Mouse (Mus musculus) left cerebral cortex, postnatal 10 days (tissue): ENCODE data around the gene Ppfibp2. TPM values are rescaled to one million over a fixed set of nuclear protein-coding genes. Genes with fewer than 3 reads are reported as not detected.

Source experiments
- DNase-seq, 2 experiments: peaks; one replicate each; pipeline ENCODE4 v3.0.0; 2021 to 2022; ENCODE audit warnings: low spot score in 2 of 2, mixed read lengths in 1 of 2; ENCODE audit errors: extremely low spot score in 1 of 2
- intact Hi-C: fragments of 180-260 bp; cut with DNase I; formaldehyde crosslinking; loops from one replicate; pipeline ENCODE4 v1.15.1; 2025
- total RNA-seq, 2 experiments: library from RNA; stranded (reverse); gene quantifications; 2 replicates each; pipeline ENCODE4 v1.2.3; 2021

The Ppfibp2 gene
- total RNA-seq, 2 experiments from 2014 or later = 3.5 to 3.9 TPM

DNA sequence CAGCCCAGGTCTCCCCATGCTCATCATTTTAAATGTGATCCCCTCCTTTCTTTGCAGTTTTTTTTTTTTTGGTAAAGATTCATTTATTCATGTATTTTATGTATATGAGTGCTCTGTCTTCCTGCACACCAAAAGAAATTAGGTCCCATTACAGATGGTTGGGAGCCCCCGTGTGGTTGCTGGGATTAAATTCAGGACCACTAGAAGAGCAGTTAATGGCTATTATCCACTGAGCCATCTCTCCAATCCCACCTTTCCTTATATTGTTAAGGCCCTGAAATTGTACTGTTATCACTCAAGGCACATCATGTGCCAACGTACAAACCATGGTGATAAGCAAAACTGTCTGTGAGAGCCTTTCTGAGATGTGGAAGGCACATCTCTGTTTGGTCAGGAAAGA lies 143.7 kb downstream of the Ppfibp2 start:
- DNase-seq = peak in 1 of 2 experiments; percentile 12
- intact Hi-C loops = no loop called here

DNA sequence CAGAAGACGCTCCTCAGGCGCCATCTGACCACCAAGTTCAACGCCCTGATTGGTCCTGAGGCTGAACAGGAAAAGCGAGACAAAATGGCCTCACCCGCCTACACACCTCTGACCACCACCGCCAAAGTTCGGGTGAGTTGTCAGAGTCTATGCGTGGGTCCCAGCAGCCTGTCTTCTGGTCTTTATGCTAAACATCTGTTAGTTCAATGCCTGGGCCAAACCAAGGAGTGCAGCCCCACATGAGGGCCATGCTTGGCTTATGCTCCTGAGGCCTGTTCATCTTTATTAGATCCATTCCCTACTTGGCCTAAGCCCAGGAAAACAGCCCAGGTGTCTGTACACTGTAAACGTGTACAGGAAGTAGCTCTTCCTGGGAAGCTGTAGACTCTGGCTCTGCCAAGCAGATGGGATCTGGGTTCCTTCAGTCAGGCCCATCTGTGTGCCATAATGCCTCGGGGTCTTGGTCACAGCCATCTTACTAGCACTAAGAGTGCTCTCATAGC lies 148.0 kb downstream of the Ppfibp2 start:
- intact Hi-C loops = loop anchor here (10.0 kb wide), 1 partner anchor 528 kb away; no protein-coding TSS in a partner anchor
- no peak for DNase-seq

DNA sequence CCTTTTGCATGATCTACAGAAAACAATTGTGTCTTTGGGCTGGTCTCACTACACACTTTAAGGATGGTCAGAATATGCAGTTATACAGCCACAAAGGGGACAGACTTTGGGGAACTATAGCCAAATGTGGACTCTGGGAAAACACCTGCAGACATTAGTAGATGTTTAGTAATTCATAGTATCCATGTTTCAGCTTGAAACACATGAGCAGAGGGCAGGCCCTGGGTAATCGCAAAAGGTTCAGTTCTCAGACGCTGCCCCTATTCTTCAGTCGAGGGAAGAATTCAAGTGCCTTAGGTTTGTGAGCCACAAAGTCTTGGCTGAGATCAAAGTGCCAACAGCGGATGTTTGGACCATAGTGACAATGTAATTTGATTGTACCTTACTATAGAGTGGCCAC lies 149.4 kb downstream of the Ppfibp2 start:
- intact Hi-C loops = loop anchor here (10.0 kb wide), 1 partner anchor 530 kb away; no protein-coding TSS in a partner anchor
- no peak for DNase-seq

DNA sequence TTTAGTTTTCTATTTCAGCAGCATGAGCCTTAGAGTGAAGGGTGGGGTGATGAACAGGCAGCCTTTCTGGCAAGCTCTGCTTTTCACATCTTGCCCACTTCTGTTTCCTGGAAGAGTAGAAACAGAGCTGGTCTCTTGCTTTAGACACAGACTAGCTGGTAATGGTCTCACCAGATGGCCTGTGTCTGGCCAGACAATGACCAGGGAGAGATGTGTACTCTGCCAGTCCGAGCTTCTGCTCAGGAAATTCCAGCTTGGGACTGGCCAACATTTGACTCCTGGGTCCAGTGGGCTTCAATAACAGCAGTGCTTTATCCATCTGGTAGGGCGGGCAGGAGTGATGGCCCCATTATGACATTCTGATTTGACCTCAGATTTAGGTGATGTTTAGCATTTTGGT lies 150.1 kb downstream of the Ppfibp2 start:
- intact Hi-C loops = loop anchor here (5.0 to 10.0 kb wide), 3 partner anchors 83 to 1187 kb away; partner anchors contain the start of genes Eif3f and Nlrp10
- no peak for DNase-seq

DNA sequence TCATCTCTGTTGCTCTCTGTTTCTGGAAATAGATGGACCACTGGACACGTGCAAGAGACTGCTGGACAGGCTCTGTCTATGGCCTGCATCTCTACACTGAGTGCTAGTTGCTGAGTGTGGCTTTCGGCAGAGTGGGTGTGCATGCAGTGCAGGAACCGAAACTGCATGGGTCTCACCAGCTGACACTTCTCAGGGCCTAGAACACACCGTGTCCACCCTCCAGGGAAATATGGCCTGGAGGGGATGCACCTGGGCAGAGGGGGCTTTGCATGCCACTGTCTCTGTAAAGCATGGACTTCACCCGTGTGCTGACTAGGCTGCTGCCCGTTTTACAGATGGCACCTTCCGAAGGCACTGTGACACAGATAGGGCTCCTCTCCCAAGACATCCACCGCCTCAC lies 151.0 kb downstream of the Ppfibp2 start:
- intact Hi-C loops = loop anchor here (5.0 to 10.0 kb wide), 3 partner anchors 84 to 1186 kb away; partner anchors contain the start of genes Eif3f and Nlrp10
- no peak for DNase-seq

DNA sequence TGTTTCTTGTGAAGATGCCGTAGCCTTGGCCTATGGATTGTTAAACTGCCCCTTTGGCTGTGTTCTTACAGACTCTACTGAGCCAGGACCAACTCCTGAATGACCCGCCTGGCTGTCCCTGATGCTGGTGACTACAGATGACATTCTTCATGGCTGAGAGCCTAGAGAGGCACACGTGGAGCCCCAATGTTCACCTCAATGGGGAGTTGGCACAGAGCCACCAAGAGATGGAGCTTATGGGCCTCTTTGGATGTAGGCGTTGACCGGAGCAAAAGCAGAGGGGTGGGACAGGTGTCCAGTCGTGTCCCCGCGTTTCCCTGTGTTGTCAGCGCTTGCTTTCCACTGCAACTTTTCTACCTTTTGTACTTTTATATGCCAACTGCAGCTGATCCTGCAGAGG lies 152.5 kb downstream of the Ppfibp2 start:
- intact Hi-C loops = loop anchor here (5.0 to 10.0 kb wide), 3 partner anchors 85 to 1185 kb away; partner anchors contain the start of genes Eif3f and Nlrp10
- no peak for DNase-seq

DNA sequence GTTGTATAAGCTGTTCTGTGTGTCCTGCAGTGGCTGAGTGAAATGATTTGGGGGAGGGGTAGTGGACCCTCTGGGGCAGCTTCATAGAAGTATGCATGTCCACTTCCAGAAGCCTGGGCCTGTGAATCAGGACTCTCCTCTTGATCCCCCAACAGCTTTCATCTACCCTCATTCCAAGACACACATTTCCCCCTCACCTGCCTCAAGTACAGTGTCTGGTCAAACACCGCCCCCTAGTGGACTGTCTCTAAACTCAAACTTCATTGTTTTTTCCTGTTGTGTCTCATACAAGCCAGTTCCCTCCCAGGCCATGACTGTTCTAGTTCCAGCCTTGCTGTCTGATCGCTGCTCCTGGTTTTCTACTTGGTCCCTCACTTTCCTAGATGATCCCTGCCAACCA lies 152.9 kb downstream of the Ppfibp2 start:
- intact Hi-C loops = loop anchor here (2.0 to 10.0 kb wide), 4 partner anchors 39 to 1184 kb away; partner anchors contain the start of genes Eif3f and Nlrp10
- DNase-seq = peak in 1 of 2 experiments; percentile 51

DNA sequence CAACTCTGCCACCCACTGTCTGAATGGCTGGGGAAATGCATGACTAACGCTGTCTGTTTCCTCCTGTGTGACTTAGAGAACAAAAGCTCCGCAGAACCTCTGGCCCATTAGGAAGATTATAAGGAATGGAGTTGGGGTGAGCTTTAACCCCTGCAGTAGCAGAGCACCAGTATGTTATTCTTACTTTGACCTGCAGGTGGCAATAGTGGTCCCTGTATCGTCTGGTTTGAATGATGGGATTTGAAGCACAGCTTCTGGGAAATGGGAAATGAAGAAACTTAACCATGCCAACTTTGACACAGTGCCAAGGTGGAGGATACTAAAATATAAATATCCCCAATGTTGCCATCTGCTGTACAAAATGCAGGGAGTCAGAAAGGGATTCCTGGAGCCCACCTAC lies 154.3 kb downstream of the Ppfibp2 start:
- intact Hi-C loops = loop anchor here (2.0 to 10.0 kb wide), 4 partner anchors 38 to 1183 kb away; partner anchors contain the start of genes Eif3f and Nlrp10
- DNase-seq = peak in 1 of 2 experiments; percentile 27

DNA sequence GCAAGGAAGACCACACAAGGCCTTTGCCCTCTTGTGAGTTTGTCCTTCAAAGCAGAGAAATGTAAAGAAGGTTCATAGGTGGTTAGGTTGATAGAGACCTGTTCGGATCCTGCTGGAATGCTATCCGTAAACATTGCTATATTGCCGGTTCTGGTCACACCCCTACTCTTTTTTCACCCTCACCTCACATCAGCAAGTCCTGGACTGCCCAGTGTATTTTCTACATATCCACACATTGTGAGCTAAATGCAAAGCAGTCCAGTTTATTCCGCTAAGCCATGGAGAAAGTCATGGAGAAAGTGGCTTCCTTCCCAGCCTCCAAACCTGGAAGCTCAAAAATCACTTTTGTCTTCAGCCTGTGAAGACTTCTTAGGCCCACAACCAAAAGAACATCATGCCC lies 154.7 kb downstream of the Ppfibp2 start:
- intact Hi-C loops = loop anchor here (2.0 to 10.0 kb wide), 4 partner anchors 37 to 1183 kb away; partner anchors contain the start of genes Eif3f and Nlrp10

DNA sequence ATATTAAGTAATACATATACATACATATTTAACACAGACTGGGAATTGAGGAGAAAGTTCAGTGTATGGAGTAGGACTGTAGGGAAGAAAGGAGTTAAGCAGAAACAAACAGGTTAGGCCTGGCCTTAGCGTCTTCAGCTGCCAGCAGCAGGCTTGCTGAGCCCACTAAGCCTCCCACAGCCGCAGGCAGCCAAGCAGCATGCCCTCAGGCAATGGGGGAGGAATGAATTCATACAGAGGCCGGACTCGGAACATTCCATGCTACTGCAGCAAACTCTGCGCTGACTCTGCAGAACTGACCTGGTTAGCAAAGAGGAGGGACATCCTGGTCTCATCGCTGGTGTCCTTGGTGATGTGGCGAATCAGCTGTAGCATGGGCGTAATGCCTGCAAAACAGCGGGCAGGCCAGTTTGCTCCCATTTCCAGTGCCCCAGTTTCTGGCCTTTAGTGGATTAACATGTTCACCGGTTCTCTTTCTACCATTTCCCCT lies 157.1 kb downstream of the Ppfibp2 start:
- intact Hi-C loops = no loop called here
- no peak for DNase-seq

More for the DNA sequence above, 154.7 kb downstream of the Ppfibp2 start:
- no peak for DNase-seq

DNA sequence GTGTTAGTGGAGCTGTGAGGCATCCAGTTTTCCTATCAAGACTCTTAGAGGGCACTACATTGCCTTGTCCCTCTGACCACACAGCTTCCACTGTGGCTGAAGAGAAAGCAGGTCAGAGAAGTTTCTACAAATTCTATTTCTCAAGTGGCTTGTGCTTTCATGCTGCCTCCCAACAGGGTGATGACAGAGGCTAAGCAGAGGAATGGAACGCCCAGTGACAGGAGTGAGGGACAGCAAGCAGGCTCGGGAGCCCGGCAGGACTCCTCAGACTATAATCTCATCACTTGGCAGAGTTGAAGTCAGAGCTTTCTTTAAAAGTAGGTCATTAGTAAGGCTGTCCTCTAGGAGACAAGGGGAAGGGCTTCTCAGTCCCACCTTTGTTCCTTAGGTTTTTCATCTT lies 160.9 kb downstream of the Ppfibp2 start:
- intact Hi-C loops = no loop called here
- DNase-seq = no peak

DNA sequence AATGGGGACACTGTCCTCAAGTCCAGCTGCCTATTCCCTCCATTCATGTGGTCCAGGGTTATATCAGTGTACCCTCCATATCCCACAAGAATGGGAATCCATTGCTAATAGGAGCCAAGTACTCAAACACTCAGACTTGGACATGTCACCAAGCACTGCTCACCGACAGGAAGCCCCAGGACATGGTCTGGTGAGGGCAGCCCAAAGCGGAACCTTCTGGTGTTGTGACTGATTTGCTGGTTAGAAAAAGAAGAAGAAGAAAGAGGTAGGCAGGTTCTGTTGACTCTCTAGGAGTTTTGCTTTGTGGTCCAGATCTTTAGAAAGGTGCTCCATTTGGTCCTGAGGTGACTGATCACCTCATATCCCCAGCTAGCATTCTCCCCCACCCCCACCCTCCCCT lies 161.7 kb downstream of the Ppfibp2 start:
- intact Hi-C loops = no loop called here
- DNase-seq = no peak

DNA sequence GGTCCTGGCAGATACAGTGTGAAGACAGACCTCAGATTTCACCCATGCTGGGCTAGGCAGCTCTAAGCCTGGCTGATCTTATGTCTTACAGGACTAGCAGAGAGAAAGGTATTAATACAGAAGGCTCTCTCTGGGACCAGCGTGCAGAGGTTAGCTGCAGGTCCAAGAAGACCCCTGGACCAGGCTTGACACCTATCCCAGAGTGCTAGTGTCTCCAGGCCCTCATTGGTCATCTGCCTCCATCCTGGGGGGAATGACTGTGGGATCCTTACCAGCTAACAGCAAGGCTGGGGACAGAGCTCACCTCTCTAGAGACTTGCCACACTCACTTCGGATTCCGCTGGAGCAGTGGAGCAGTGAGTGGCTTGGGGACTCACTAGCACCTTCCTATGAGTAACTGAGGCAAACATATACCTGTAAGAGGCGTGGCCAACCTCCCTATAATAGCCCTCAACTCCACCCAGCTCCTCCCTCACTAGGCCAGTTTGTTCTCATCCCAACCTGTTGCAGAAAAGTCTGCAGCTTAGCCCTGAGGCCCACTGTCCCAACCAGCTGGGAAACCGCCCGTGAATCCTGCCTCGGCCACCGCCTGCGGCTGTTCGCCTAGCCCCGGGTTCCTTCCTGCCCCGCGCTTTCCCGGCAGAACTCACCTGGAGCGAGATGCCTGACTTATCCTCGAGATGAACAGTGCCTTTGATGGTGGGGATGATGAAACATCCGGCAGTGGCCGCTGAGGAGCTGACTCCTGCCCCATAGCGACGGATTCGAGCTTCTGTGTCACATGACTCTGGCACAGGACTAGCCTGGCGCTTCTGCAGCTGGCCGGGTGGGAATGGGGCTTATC lies 162.5 kb downstream of the Ppfibp2 start, which contains the start of gene Cyb5r2:
Gene Cyb5r2 (minus strand): TSS at position 725 of the 844 bp plus-strand sequence.
- peak; percentile 19 to 52 for DNase-seq
- intact Hi-C loops = no loop called here

DNA sequence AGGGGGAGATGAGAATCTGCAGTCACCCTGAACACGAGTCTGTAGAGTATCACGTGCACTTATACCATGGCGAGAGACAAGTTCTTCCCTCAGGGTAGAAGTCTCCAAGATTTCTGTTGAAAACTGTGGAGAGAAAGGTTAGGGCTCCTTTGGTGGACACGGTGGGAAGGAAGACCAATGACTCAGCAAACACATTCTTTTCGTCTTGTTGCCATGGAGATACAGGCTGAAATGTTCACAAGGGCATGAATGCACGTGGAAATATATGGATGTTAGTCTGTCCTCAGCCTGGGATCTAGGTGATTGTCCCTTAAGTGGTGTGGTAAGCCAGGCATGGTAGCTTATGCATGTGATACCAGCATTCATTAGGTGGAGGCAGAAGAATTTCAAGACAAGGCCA lies 175.8 kb downstream of the Ppfibp2 start:
- no peak for DNase-seq
- intact Hi-C loops = no loop called here

DNA sequence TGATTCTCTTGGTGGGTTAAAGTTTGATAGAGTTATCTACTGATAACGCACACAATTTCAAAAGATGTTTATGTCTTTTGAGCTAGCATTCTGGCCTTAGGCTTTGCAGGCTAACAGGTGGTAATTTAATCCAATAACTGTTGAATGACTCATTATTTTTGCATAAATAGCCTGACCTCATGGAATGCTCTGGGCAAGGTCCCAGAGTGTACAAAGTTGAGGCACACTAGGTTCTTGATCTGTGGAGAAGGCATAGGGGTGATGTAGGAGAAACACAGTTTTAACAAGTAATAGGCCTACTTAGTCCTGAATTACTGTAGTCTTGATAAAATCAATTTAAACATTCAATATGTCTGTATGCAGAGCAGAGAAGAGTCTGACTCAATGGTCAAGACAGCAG lies 183.2 kb downstream of the Ppfibp2 start:
- intact Hi-C loops = no loop called here
- DNase-seq = no peak

DNA sequence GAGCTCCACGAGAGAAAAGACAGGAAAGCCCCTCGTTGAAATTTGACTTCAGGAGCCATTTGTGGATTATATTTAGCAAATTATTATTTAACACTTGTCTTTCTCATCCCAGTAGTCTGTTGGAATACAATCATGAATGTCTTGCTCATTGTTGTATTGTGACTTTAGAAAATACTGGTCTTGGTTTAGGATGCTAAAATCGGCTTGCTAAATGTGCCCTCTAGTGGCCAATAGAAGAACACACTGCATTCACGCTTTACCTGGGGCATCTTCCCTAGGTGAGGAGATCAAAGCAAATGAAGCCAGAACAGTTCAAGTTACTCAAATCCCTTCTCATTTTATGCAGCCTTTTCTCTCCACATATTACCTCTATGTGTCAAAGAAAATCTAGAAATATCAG lies 184.6 kb downstream of the Ppfibp2 start:
- no peak for DNase-seq
- intact Hi-C loops = no loop called here

DNA sequence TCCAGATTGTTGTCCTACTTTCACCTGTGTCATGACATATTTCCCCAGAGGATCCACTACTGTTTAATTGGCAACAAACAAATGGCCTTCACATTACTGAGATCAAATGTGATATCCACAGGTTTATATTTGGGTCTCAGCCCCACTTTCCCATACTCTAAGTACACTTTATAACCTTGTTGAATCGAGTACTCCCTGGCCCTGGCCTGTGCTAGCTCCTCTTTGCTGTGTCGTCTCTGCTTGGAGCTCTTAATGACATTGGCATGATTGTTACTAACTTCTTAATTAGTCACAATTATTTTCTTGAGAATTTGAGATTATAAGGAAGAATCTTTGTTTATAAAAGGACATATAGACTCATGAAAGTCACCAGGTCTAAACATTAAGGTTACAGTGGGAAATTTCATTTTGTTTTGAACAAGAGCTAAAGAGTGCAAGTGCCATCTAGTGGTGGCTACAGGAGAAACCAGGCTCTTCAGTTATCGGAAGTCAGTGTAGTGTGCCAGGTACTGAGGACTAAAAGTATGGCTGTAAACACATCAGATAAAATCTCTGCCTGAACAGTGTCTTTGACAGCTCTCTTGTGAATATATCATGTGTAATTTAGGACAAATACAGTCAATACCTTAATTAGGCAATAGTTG lies 193.1 kb downstream of the Ppfibp2 start:
- intact Hi-C loops = loop anchor here (2.0 kb wide), 1 partner anchor 39 kb away; no protein-coding TSS in a partner anchor
- peak in 1 of 2 experiments; percentile 13 for DNase-seq

DNA sequence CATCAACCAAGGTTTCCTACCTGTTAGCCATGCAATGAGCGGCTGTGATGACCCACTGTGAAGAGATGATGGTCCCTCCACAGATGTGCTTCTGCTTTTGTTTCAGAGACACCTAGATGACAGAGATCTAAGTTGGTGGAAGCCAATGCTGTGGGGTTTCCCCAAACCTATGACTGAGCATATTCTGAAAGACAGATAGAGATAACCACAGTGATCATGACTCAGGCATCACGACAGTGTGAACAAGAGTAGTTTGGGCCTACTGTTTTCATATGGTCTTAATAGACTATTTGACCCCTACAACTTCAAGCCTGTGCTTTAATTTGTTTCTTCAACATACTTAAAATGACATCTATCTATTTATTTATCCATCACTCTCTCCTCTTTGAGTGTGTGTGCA lies 201.5 kb downstream of the Ppfibp2 start:
- intact Hi-C loops = no loop called here
- DNase-seq = no peak
